Mouse (Mus musculus) liver, adult 2 months (tissue): ENCODE measurements around the gene Btn1a1.

Experiments
- CTCF ChIP-seq: fragments of 200-500 bp; IDR thresholded peaks from 2 replicates; pipeline ENCODE4 v1.5.1; 2011; ENCODE audit warnings: low read depth, low read length, control low read depth
- POLR2A ChIP-seq: fragments of 200-500 bp; IDR thresholded peaks from 2 replicates; pipeline ENCODE4 v1.6.1; 2011; ENCODE audit warnings: low read length, control low read depth; ENCODE audit not compliant: insufficient read depth; ENCODE audit errors: extremely low read depth

GRCm38 (mm10) chr13:23498653-23499052, 33.0 kb upstream of the Btn1a1 start:
- no peak for TF ChIP-seq POLR2A
- TF ChIP-seq CTCF: no peak
